Mouse (Mus musculus) intestine, embryonic 14.5 days (tissue): ENCODE measurements around the gene Uqcr11. TPM values are rescaled to one million over a fixed set of nuclear protein-coding genes. Genes with fewer than 3 reads are reported as not detected.

Experiments used
- ATAC-seq: fragments of 200-750 bp; cut with Nextera tagmentation; replicated peaks from 2 replicates; pipeline ENCODE4 v1.8.0; 2017; ENCODE audit warnings: low read depth, moderate number of reproducible peaks, moderate TSS enrichment, moderate library complexity; ENCODE audit not compliant: low FRiP score, low TSS enrichment
- DNase-seq: peaks from one replicate; pipeline ENCODE4 v3.0.0-alpha.2; 2018; ENCODE audit warnings: low spot score
- H3K27ac ChIP-seq: fragments of 300-500 bp; sonication (generic); 2 replicates; pipeline ENCODE4 v1.5.1; 2014; ENCODE audit warnings: low read depth, mild to moderate bottlenecking, control low read depth
- H3K27me3 ChIP-seq: fragments of 300-500 bp; sonication (generic); replicated peaks from 2 replicates; pipeline ENCODE4 v1.6.1; 2014; ENCODE audit warnings: low read length, control low read depth; ENCODE audit not compliant: control insufficient read depth, insufficient read depth
- H3K36me3 ChIP-seq: fragments of 300-500 bp; sonication (generic); 2 replicates; pipeline ENCODE4 v1.6.1; 2014; ENCODE audit warnings: low read length, control low read depth; ENCODE audit not compliant: control insufficient read depth, insufficient read depth
- H3K4me1 ChIP-seq: fragments of 300-500 bp; sonication (generic); replicated peaks from 2 replicates; pipeline ENCODE4 v1.6.1; 2014; ENCODE audit warnings: low read length, control low read depth, mixed read lengths; ENCODE audit not compliant: control insufficient read depth, insufficient read depth
- H3K4me2 ChIP-seq: fragments of 300-500 bp; sonication (generic); 2 replicates; pipeline ENCODE4 v1.6.1; 2014; ENCODE audit warnings: low read length
- H3K4me3 ChIP-seq: fragments of 300-500 bp; sonication (generic); 2 replicates; pipeline ENCODE4 v1.5.1; 2014; ENCODE audit warnings: low read depth, low read length, control low read depth, mixed read lengths
- H3K9ac ChIP-seq: fragments of 300-500 bp; sonication (generic); 2 replicates; pipeline ENCODE4 v1.6.1; 2014; ENCODE audit warnings: mild to moderate bottlenecking, low read length
- H3K9me3 ChIP-seq: fragments of 300-500 bp; sonication (generic); 2 replicates; pipeline ENCODE4 v1.6.1; 2016; ENCODE audit warnings: low read length, control low read depth; ENCODE audit not compliant: control insufficient read depth
- WGBS: fragments of 180-500 bp; shearing (Covaris S2); extraction: QIAGEN DNeasy Blood & Tissue Kit; methylation state at CpG from one replicate; pipeline ENCODE4 v1.1.7; 2014; 5-methylcytosine and 5-hydroxymethylcytosine counted together
- polyA plus RNA-seq: library from polyadenylated mRNA; unstranded; fragments of >200 nt; fragmentation: Nextera tagmentation; extraction: Ambion mirVana; gene quantifications from 2 replicates; pipeline ENCODE4 v1.2.1, GENCODE M21; 2014

Gene Uqcr11
- polyA plus RNA-seq, 1 experiment from 2014 or later = 1,108 TPM

DNA sequence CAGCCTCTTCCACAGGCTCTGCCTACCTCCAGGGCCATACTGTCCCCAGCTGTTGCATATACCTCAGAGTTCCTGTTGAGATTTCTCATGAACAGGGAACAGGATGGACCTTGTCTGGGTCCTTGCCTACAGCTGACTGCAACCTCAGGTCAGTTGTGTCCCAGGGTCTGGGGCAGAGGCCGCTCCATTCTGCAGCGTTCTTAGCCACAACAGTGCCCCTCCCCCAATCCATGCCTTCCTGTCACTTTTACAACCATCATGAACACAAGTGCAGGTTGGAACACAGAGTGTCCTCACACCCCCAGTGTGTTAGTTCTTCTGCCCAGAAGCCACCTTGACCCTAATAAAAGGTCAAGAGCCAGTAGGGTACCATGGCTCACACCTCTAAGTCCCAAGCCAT is 17.9 kb downstream of the Uqcr11 start:
- Histone ChIP-seq H3K9me3 (no peaks in the 10 kb centered on the region), H3K4me3 (no peak overlapping the region; the same call in 1 of the 2 replicates), H3K36me3 (peaks cover 39% of the 10 kb centered on the region), H3K4me2 (no peak overlapping the region; the same call in 1 of the 2 replicates), H3K9ac (no peak overlapping the region; the same call in 1 of the 2 replicates), H3K27ac (peak overlapping the region; percentile 34), H3K27me3 (no peaks in the 10 kb centered on the region), H3K4me1 (peaks cover 28% of the 10 kb centered on the region)
- 21% methylated on average over 2 of the region's 2 CpGs for WGBS
- DNase-seq (no peak), ATAC-seq (no peak)

DNA sequence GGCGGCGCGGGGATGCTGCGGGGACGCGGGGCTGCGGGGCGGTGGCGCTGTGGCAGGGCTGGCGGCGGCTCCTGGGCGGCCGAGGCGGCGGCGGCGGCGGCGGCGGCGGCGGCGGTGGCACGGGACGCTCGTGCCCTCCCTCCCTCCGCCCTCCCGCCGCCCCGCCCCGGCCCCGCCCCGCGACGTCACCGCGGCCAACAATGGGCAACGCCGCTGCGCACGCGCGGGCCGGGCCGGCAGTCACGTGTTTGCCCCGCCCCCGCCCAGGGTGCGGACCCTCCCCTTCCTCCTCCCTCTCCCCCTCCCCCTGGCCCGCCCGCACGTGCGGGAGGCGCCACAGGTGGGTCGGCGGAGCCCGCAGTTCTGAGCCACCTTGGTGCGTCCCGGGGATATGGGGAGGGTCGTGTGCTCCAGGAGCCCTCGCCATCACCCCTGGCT is 19.1 kb downstream of the Uqcr11 start, which contains the start of gene Mex3d:
Gene Mex3d (minus strand): TSS at position 138 of the 438 bp plus-strand sequence.
- no peaks in the 10 kb centered on the region for H3K27me3 ChIP-seq
- WGBS = 3% methylated on average over 7 of the region's 61 CpGs
- peak within 1 kb of the TSS; percentile 80 for H3K27ac ChIP-seq
- peak within 1 kb of the TSS; percentile 74 for H3K4me2 ChIP-seq
- peak within 1 kb of the TSS; percentile 65 for H3K9ac ChIP-seq
- H3K4me3 ChIP-seq = peak within 1 kb of the TSS; percentile 81
- ATAC-seq (peak; percentile 52; the same call in 1 of the 2 replicates), DNase-seq (peak; percentile 94)
- H3K4me1 ChIP-seq = peaks cover 31% of the 10 kb centered on the region
- H3K9me3 ChIP-seq = no peaks in the 10 kb centered on the region
- H3K36me3 ChIP-seq = peaks cover 35% of the 10 kb centered on the region

- Histone ChIP-seq H3K4me1 (peaks cover 31% of the 10 kb centered on the region), H3K4me3 (peak overlapping the region; percentile 81), H3K4me2 (peak overlapping the region; percentile 74), H3K9ac (peak overlapping the region; percentile 65), H3K27me3 (no peaks in the 10 kb centered on the region), H3K36me3 (peaks cover 35% of the 10 kb centered on the region), H3K27ac (peak overlapping the region; percentile 80), H3K9me3 (no peaks in the 10 kb centered on the region)
- DNase-seq = no peak
- WGBS = under 1% methylated on average over 89 of the region's 94 CpGs
- ATAC-seq = peak; percentile 8; the same call in 1 of the 2 replicates
These were observed 19.7 kb downstream of the Uqcr11 start for GRCm38 (mm10) chr10:80386735-80387471.

DNA sequence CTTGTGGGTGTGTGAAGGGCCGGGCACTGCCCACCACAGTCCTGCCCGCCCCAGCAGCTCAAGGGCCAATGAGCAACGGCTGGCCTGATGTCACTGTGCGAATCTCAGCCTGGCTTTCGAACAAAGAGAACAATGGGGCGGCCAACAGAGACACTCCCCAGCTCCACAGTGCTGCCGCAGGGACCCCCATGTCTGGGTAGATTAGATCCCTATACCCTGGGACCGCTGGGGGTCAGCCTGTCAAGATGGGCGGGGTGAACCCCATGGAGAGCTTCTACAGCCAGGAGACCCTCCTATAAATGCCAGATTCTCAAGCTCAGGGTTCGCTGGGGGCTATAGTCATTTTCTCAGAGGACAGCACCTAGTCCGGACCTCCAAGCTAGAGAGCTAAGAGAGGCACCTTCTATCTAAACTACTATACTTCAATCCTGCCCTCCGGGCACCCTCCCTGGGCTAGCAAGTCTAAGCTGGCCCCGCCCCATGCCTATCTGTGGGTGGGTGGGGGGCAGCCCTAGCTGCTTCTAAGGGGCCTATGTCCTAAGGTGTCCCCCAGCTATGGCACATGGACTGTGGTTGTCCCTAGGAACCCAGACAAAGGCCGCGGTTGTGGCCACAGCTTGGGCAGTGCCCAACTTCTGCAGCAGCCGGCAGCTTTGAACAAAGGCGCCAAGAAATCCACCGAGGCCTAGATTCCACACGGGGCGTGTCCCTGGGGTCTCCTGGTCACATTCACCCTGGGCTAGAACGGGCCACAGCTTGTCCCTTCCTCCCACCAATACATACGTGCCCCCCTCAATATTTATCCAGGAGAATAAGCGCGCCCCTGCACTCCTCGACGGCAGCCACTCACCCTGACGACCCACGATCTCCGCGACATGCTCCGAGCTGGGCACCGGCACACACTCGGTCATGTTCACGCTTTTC is 20.6 kb downstream of the Uqcr11 start:
- peak; percentile 79 for DNase-seq
- Histone ChIP-seq H3K27me3 (no peaks in the 10 kb centered on the region), H3K9ac (peak overlapping the region; percentile 65), H3K4me1 (peaks cover 31% of the 10 kb centered on the region), H3K36me3 (peaks cover 35% of the 10 kb centered on the region), H3K4me2 (peak overlapping the region; percentile 74), H3K4me3 (peak overlapping the region; percentile 81), H3K9me3 (no peaks in the 10 kb centered on the region), H3K27ac (peak overlapping the region; percentile 80)
- WGBS = 1% methylated on average over 34 of the region's 34 CpGs
- peak; percentile 37 for ATAC-seq

DNA sequence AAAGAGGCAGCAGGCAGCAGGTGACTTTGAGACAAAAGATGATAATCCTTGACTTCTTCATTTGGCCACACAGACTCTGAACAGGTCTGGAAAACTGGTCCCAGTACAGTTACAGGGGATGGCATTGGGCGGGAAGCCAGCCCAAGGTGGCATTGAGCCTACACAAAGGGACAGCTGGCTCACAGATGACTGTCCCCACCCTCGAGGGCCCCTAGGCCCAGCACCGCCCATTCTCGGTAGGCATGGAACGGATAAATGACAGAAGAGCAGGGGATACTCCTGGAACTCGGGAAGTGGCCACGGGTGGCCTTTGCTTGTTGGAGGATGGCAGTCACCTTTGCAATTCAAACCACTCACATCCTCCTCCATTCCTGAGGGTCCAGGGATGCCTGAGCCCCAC is 21.3 kb downstream of the Uqcr11 start:
- Histone ChIP-seq H3K27ac (peak overlapping the region; percentile 80; the same call in 1 of the 2 replicates), H3K4me1 (peaks cover 31% of the 10 kb centered on the region), H3K4me3 (peak overlapping the region; percentile 81), H3K27me3 (no peaks in the 10 kb centered on the region), H3K36me3 (peaks cover 37% of the 10 kb centered on the region), H3K9me3 (no peaks in the 10 kb centered on the region), H3K4me2 (peak overlapping the region; percentile 74), H3K9ac (peak overlapping the region; percentile 65)
- DNase-seq = no peak
- ATAC-seq = no peak
- WGBS = 22% methylated on average over 7 of the region's 7 CpGs

GRCm38 (mm10) chr10:80384709-80385108 is 21.9 kb downstream of the Uqcr11 start:
- H3K9ac ChIP-seq = no peak overlapping the region; the same call in 1 of the 2 replicates
- 76% methylated on average over 7 of the region's 7 CpGs for WGBS
- H3K27me3 ChIP-seq = no peaks in the 10 kb centered on the region
- H3K4me3 ChIP-seq = peak overlapping the region; percentile 81
- H3K4me2 ChIP-seq = peak overlapping the region; percentile 74
- H3K27ac ChIP-seq = no peak overlapping the region
- peaks cover 41% of the 10 kb centered on the region for H3K36me3 ChIP-seq
- H3K9me3 ChIP-seq = no peaks in the 10 kb centered on the region
- DNase-seq = no peak
- no peak for ATAC-seq
- peaks cover 31% of the 10 kb centered on the region for H3K4me1 ChIP-seq

GRCm38 (mm10) chr10:80384115-80384639 is 22.5 kb downstream of the Uqcr11 start:
- no peak overlapping the region for H3K9ac ChIP-seq
- no peaks in the 10 kb centered on the region for H3K27me3 ChIP-seq
- DNase-seq (no peak), ATAC-seq (no peak)
- no peaks in the 10 kb centered on the region for H3K9me3 ChIP-seq
- peak overlapping the region; percentile 74 for H3K4me2 ChIP-seq
- WGBS = 82% methylated on average over 4 of the region's 4 CpGs
- H3K27ac ChIP-seq = no peak overlapping the region
- peaks cover 44% of the 10 kb centered on the region for H3K36me3 ChIP-seq
- no peak overlapping the region for H3K4me3 ChIP-seq
- peaks cover 31% of the 10 kb centered on the region for H3K4me1 ChIP-seq

- H3K36me3 ChIP-seq = peaks cover 44% of the 10 kb centered on the region
- peaks cover 26% of the 10 kb centered on the region for H3K4me1 ChIP-seq
- no peak overlapping the region for H3K9ac ChIP-seq
- no peak for DNase-seq
- no peak for ATAC-seq
- H3K9me3 ChIP-seq = no peaks in the 10 kb centered on the region
- no peak overlapping the region for H3K4me2 ChIP-seq
- 62% methylated on average over 4 of the region's 4 CpGs for WGBS
- H3K27me3 ChIP-seq = no peaks in the 10 kb centered on the region
- no peak overlapping the region for H3K27ac ChIP-seq
- H3K4me3 ChIP-seq = no peak overlapping the region
These were observed 23.2 kb downstream of the Uqcr11 start for GRCm38 (mm10) chr10:80383431-80383830.
